Mouse (Mus musculus) kidney, postnatal 4 days (tissue): ENCODE results near the gene Olfr1275.

Experiments used
- DNase-seq, 2 experiments: peaks; one replicate each; pipeline ENCODE4 v3.0.0; 2021; ENCODE audit warnings: mixed read lengths in 2 of 2

Gene Olfr1275

DNA sequence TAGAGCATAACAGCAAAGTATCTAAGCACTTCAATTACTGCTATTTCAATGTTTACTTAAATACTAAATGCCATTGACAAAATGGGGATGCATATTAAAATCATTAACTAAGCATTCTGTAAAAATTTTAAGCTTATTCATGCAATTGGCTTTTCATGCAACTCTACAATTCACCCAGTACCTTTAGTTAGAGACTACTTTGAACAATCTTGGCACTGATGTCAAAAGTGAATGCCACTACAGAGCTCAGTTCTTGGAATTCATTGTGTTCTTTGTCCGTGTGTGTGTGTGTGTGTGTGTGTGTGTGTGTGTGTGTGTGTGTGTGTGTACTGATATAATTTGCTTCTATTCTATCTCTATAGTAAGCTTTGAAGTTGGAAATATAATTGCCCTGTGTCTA lies at the start of gene Olfr1275:
Olfr1275 (minus strand) TSS at position 101 of the 400 bp plus-strand sequence.
- DNase-seq, result no peak

DNA sequence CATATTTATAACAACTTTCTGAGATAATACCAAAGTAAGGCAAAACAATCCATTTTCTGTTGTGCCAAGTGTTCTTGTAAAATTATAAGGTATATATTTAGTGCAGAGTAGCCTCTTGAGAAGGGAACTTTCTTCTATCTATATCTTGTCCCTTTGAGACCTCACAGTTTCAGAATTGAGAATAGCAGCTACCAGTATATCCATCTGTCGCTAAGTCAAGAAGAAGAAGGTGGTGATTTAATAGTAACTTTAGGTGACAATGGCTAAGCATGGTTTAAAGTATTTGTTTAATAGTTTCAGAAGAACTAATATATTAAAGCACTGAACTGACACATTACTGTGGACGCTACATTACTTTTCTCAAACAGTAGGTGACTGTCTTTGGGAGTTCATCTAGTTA lies 38.9 kb upstream of the Olfr1275 start, which contains the start of gene Olfr1277:
Olfr1277 (minus strand) TSS at position 101 of the 400 bp plus-strand sequence.
- no peak for DNase-seq

DNA sequence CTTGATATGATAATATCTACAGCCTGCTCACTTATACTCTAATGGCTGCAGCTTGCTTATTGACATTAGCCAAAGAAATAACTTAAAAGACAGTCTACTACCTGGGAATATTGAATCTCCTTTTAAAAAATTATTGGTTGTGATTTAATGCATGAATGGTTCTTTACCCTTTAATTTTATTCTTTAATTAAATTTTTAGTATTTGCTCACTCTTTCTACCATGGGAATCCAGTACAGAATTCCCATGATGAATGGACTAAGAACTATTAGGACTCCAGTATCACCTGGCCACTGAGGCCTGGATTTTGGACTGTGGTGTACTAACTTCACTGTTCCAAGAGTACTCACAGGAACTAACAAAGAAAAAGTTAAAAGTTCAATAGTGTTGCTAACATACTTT lies 19.1 kb upstream of the Olfr1275 start, which contains the start of gene Olfr1276:
Olfr1276 (plus strand) TSS at position 301 of the 400 bp plus-strand sequence.
- DNase-seq, result no peak

DNA sequence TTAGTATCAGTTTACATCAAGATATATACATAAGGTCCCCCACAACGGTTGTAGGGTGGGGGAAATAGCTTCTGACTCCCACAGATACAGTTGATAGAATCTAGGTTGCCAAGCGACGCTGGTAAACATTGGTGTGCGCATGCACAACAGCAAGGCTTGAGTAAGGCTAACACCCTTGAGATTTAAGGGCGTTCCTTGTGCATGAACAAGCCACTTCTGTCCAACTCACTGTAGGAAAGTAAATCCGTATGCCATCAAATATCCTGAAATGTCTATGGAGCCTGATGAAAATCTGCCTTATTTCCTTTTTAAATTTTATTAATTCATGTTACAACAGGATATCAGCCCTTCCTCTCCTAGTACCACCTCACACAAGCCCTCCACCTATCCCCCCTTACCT lies 5.6 kb downstream of the Olfr1275 start, which contains the start of gene 4930430A15Rik:
4930430A15Rik (minus strand) TSS at position 101 of the 400 bp plus-strand sequence.
- no peak for DNase-seq

DNA sequence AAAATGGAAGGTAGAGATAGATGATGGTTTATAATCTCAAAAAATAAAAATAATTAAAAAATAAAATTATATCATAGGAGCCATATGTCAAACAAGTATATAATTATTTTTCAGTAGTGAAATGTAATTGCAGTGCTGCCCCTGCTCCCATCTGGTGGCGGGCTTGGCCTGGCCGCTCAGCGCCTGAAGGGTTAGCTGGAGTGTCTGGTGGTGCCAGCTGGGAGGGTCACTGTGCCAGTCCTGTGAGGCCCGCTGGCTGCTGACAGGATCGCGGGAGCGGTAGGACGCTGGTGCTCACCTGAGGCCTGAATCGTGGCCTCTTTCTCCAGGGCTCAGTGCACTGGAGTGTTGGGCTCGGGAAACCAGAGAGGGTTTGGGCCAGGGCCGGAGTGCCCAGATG lies 53.0 kb downstream of the Olfr1275 start:
- no peak for DNase-seq
